9 mouse cellular contexts compared by ENCODE assay signal in the genomic region with DNA sequence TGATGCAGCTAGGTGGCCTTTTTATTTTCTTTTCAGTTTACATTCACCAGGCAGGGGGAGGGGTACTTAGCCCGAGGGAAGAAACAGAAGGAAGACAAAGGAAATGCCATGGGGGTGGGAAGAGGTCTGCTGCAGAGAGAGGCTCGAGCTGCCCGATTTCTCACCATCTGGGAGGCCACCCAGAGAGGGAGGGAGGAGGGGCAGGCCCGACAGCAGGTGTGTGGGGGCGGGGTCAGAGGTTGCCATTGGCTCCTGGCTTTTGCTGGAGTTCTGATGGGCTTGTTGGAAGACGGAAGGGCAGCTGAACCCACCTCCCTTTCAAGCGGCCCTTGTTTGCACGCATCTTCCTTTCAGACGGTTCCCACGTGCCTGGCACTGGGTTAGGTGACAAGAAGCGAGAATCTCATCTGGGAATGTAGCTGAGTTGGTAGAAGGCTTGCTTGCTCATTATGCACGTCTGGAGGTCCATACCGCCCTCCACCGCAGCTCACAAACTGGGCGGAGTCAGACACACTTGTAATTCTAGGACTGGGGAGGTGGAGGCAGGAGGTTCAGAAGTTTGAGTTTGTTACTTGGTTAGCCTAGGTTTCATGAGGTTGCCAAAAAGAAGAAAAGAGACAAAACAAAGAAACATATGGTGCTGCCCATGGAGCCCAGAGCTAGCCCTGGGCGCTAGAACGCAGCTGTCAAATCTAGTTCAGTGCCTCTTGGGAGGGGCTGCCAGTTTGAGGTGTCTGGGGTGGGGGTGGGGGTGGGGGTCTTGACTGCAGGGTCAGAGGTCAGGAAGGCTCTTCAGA. TPM values are rescaled to one million over a fixed set of nuclear protein-coding genes. Genes with fewer than 3 reads are reported as not detected.
DNase-seq lines count a peak whose midpoint lies in the region; ATAC-seq lines count a peak whose summit lies in the region.
"Had no signal": no experiment of that assay in that cellular context is flagged by ENCODE, and none has a peak within 500 bp of the region (broad histone marks: within the 10 kb centered on the region; RNA-seq: fewer than 3 reads in every experiment).

No protein-coding gene starts in this region.

- H3K9me3 ChIP-seq in embryonic facial prominence, embryonic 13.5 days, result no peaks in the 10 kb centered on the region
- no peaks in the 10 kb centered on the region for H3K9me3 ChIP-seq in limb, embryonic 13.5 days

- 3% methylated on average over 17 of the region's 17 CpGs for WGBS in embryonic facial prominence, embryonic 13.5 days
- 1% methylated on average over 17 of the region's 17 CpGs for WGBS in limb, embryonic 13.5 days

- H3K4me2 ChIP-seq in embryonic facial prominence, embryonic 13.5 days, result peak overlapping the region; percentile 41; the same call in 1 of the 2 replicates
- H3K4me2 ChIP-seq in limb, embryonic 13.5 days (replicated peaks), result peak overlapping the region; percentile 43

- H3K4me1 ChIP-seq in embryonic facial prominence, embryonic 13.5 days, result peaks cover 47% of the 10 kb centered on the region
- peaks cover 50% of the 10 kb centered on the region for H3K4me1 ChIP-seq in limb, embryonic 13.5 days

- no peak for ATAC-seq in embryonic facial prominence, embryonic 13.5 days (ENCODE audit: insufficient number of reproducible peaks, insufficient read depth, low FRiP score, low TSS enrichment, low read depth)
- ATAC-seq in limb, embryonic 13.5 days (ENCODE audit: low FRiP score, low read depth), result no peak; the same call in 1 of the 2 replicates

- H3K27me3 ChIP-seq in embryonic facial prominence, embryonic 13.5 days, result peaks cover 61% of the 10 kb centered on the region
- peaks cover 81% of the 10 kb centered on the region for H3K27me3 ChIP-seq in limb, embryonic 13.5 days

- 0 out of 2 replicates have a peak overlapping the region, but pooled peaks have one; percentile 5 for H3K4me3 ChIP-seq in embryonic facial prominence, embryonic 13.5 days
- no peak overlapping the region for H3K4me3 ChIP-seq in limb, embryonic 13.5 days

- H3K9ac ChIP-seq in embryonic facial prominence, embryonic 13.5 days, result peak overlapping the region; percentile 11; the same call in 1 of the 2 replicates
- no peak overlapping the region for H3K9ac ChIP-seq in limb, embryonic 13.5 days
- H3K9ac ChIP-seq: liver, embryonic 14.5 days had no signal

- no peak overlapping the region; the same call in 1 of the 2 replicates for H3K27ac ChIP-seq in embryonic facial prominence, embryonic 13.5 days
- no peak overlapping the region for H3K27ac ChIP-seq in limb, embryonic 13.5 days
- H3K27ac ChIP-seq: liver, embryonic 14.5 days had no signal

- intact Hi-C loops in gastrocnemius, postnatal 14 days (cut with DNase I; ENCODE audit: low total_unique reads), result no loop called here

- DNase-seq in lung, adult 18-20 months, result peak; percentile 48 to 49
- no peak for DNase-seq in lung, postnatal 4 days
- peak; percentile 91 for DNase-seq in retina, postnatal 1 day
- no peak for DNase-seq in urinary bladder, postnatal 4 days (ENCODE audit: low spot score in 2 of 2)
- no peak for DNase-seq in gastrocnemius, postnatal 14 days
- no peak for DNase-seq in adrenal gland, postnatal 25 days

- H3K36me3 ChIP-seq in embryonic facial prominence, embryonic 13.5 days, result no peaks in the 10 kb centered on the region
- no peaks in the 10 kb centered on the region for H3K36me3 ChIP-seq in limb, embryonic 13.5 days

RNA-seq across cellular contexts. Expression of a gene that starts 10.3 kb away (rescaled TPM):
- 26.7 and 27.0 TPM in 2 replicates for polyA plus RNA-seq in embryonic facial prominence, embryonic 13.5 days (2015; fragmentation: Nextera tagmentation; extraction: Ambion mirVana)
- polyA plus RNA-seq in limb, embryonic 13.5 days (2015; fragmentation: Nextera tagmentation; extraction: Ambion mirVana), result 17.6 and 24.6 TPM in 2 replicates
- total RNA-seq in gastrocnemius, postnatal 14 days (2021), result 10 to 100 TPM; 26.9 to 29.6 TPM
- 52.6 and 75.8 TPM in 2 replicates for total RNA-seq in adrenal gland, postnatal 25 days (2021)

Comparison
In these comparisons a context has a peak if more than half of its experiments do, and no peak if none do; other contexts are left out.
1. DNase-seq: peak in lung, adult 18-20 months (2 of 2) and retina, postnatal 1 day (single experiment); none in lung, postnatal 4 days (0 of 2), urinary bladder, postnatal 4 days (0 of 2), gastrocnemius, postnatal 14 days (single experiment) and adrenal gland, postnatal 25 days (single experiment).